Mouse (Mus musculus) kidney, adult 2 months (tissue): ENCODE results near the gene Arl13b. TPM values are rescaled to one million over a fixed set of nuclear protein-coding genes. Genes with fewer than 3 reads are reported as not detected.

Experiments
- DNase-seq: peaks from one replicate; pipeline ENCODE4 v3.0.0; 2021
- H3K27ac ChIP-seq: fragments of 200-500 bp; 2 replicates; pipeline ENCODE4 v1.5.1; 2012; ENCODE audit warnings: low read depth, low read length, control low read depth, inconsistent platforms; ENCODE audit not compliant: insufficient read depth
- H3K27me3 ChIP-seq: fragments of 200-500 bp; replicated peaks from 2 replicates; pipeline ENCODE4 v1.6.1; 2012; ENCODE audit warnings: mild to moderate bottlenecking, moderate library complexity, low read length, inconsistent platforms; ENCODE audit not compliant: control insufficient read depth, insufficient read depth
- H3K36me3 ChIP-seq: fragments of 200-500 bp; 2 replicates; pipeline ENCODE4 v1.6.1; 2012; ENCODE audit warnings: mild to moderate bottlenecking, moderate library complexity, low read length, inconsistent platforms; ENCODE audit not compliant: control insufficient read depth, insufficient read depth
- H3K4me1 ChIP-seq: fragments of 200-500 bp; 2 replicates; pipeline ENCODE4 v1.6.1; 2011; ENCODE audit warnings: low read length; ENCODE audit not compliant: control insufficient read depth, insufficient read depth
- H3K4me3 ChIP-seq: fragments of 200-500 bp; 2 replicates; pipeline ENCODE4 v1.5.1; 2011; ENCODE audit warnings: mild to moderate bottlenecking, low read depth, low read length, control low read depth; ENCODE audit not compliant: insufficient read depth
- CTCF ChIP-seq: fragments of 200-500 bp; conservative IDR thresholded peaks from 2 replicates; pipeline ENCODE4 v1.5.1; 2011; ENCODE audit warnings: low read depth, mild to moderate bottlenecking, control low read depth, low read length, moderate library complexity, mixed read lengths; ENCODE audit not compliant: insufficient read depth, insufficient read length
- POLR2A ChIP-seq: fragments of 200-500 bp; IDR thresholded peaks from one replicate; pipeline ENCODE4 v1.6.1; 2011; ENCODE audit warnings: low read depth, low read length, control low read depth
- WGBS: fragments of 180-500 bp; shearing (Covaris S2); methylation state at CpG from one replicate; pipeline ENCODE4 v1.1.7; 2018; 5-methylcytosine and 5-hydroxymethylcytosine counted together
- polyA plus RNA-seq: library from polyadenylated mRNA; depleted of rRNA; stranded (reverse); fragments of >200 nt; gene quantifications from 2 replicates; pipeline ENCODE4 v1.2.3, GENCODE M21; 2012

The Arl13b gene
- polyA plus RNA-seq, 1 experiment: 2.5 TPM

DNA sequence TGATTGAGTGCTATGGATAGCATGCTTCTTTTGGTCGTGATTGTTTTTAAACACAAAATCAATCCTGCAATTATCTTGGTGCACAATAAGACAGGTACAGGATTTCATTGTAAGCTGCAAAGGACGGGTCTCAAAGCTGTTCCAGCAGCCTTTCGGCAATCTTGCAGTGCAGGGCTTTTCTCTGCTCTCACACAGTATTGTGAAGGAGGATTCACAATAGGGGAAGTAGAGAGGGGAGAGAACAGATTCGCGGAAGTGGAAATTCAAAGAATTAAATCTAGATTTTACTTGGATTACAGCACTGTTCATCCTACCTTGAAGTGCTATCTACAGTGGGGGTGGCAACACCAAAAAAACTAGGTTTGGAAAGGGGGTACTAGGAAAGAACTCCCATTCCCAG is 33.0 kb downstream of the Arl13b start:
- WGBS: 91% methylated on average over 5 of the region's 5 CpGs
- H3K4me1 ChIP-seq: no peaks in the 10 kb centered on the region
- no peak for TF ChIP-seq CTCF
- TF ChIP-seq POLR2A: no peak
- H3K27me3 ChIP-seq: no peaks in the 10 kb centered on the region
- H3K4me3 ChIP-seq: no peak overlapping the region
- H3K36me3 ChIP-seq: no peaks in the 10 kb centered on the region
- no peak overlapping the region for H3K27ac ChIP-seq
- no peak for DNase-seq

DNA sequence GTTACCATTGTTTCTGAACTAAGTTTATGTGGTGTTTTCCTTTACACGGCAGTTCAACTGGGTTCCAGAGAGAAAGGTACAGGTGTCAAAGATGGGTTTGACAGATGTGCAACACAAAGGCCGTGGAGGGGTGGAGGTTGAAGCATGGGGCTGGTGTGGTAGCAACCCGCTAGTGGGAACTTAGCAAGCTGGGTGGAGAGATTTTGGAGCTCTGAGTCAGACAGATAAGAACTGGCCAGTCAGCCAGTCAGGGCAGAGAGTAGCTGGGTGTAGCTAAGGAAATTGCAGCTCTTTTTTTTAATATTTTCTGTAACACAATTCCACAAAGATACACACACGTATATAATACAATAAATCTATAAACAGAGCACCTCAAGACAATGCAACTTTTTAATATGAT is 36.0 kb downstream of the Arl13b start:
- no peaks in the 10 kb centered on the region for H3K36me3 ChIP-seq
- no peak overlapping the region for H3K4me3 ChIP-seq
- H3K27me3 ChIP-seq: no peaks in the 10 kb centered on the region
- 88% methylated on average over 4 of the region's 4 CpGs for WGBS
- no peak overlapping the region for H3K27ac ChIP-seq
- H3K4me1 ChIP-seq: no peaks in the 10 kb centered on the region
- no peak for DNase-seq
- no peak for TF ChIP-seq CTCF
- TF ChIP-seq POLR2A: no peak

DNA sequence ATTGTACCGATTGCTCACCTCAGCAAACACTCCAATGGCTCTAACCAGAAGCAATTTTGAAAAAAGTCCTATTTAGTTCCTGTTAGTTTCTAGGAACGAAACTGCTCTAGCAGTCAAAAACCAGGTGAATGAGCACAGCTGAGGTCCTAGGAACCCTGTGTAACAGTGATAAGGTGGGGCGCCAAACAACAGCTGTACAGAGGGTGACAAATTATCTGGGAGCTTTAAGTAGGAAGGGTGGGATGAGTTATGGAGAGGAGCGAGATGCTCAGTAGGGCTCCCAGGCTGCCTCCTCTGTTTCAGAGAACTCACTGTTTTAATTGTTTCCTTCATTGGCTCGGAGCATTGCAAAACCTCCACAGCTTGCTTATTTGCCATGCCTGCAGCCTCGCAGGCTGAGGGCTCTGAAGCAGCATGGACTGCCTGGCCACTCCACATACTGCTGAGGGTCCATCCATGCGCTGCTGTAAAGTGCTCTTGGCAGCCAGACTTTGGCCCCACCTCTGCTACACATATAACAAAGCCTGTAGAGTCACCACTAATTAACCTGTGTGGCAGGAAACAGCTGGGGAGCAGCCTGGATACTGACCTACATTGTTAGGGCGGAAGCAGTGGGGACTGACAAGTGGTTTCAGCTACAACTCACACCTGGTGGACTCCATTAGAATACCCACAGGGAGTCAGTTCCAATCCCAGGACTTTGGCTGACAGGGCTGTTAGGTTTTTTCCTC is 39.4 kb downstream of the Arl13b start:
- WGBS: 62% methylated on average over 8 of the region's 8 CpGs
- no peaks in the 10 kb centered on the region for H3K27me3 ChIP-seq
- no peak for TF ChIP-seq POLR2A
- no peak for TF ChIP-seq CTCF
- H3K27ac ChIP-seq: no peak overlapping the region
- H3K4me1 ChIP-seq: no peaks in the 10 kb centered on the region
- H3K4me3 ChIP-seq: no peak overlapping the region
- no peak for DNase-seq
- no peaks in the 10 kb centered on the region for H3K36me3 ChIP-seq

DNA sequence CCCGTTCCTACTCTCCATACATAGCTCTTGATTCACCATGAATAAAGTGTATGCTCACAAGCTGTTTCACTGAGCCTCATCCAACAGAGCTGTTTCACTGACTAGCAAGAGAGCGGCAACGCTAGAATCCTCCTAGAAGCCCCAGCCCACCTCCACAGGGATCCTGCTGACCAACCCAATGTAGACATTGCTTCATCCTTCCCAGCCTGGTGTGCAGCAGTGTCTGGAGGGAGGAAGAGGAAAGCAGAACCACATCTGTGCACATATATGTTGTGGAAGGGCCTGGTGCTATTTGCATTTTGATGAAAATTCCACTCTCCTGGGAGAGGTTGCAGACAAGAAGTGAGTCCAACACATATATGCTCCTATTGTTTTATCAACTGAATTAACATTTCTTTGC is 42.2 kb downstream of the Arl13b start:
- no peak for TF ChIP-seq POLR2A
- TF ChIP-seq CTCF: no peak
- H3K27ac ChIP-seq: no peak overlapping the region
- H3K4me3 ChIP-seq: no peak overlapping the region
- no peaks in the 10 kb centered on the region for H3K4me1 ChIP-seq
- 97% methylated on average over 3 of the region's 3 CpGs for WGBS
- no peaks in the 10 kb centered on the region for H3K36me3 ChIP-seq
- no peak for DNase-seq
- H3K27me3 ChIP-seq: no peaks in the 10 kb centered on the region

DNA sequence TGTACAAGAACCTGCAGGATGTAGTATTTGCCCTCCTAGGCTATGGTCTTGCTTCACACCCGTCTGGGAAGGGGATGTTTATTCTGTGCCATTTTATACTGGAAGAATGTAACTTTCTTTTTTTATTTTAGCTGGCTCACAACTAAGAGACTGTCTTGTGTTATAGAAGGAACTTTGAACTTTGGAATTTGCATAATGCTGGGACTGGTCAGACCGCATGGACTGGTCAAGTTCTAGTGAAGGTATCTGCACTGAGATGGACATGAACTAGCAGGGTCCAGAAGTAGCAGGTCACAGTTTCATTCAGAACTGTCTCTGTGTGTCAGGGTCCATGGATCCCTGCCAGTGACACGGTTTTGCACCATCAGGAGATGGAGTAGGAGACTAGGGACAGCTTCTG is 47.0 kb downstream of the Arl13b start:
- no peaks in the 10 kb centered on the region for H3K36me3 ChIP-seq
- DNase-seq: no peak
- H3K4me1 ChIP-seq: no peaks in the 10 kb centered on the region
- no peak overlapping the region for H3K27ac ChIP-seq
- no peaks in the 10 kb centered on the region for H3K27me3 ChIP-seq
- no peak overlapping the region for H3K4me3 ChIP-seq
- WGBS: 65% methylated on average over 3 of the region's 3 CpGs
- TF ChIP-seq CTCF: no peak
- TF ChIP-seq POLR2A: no peak

DNA sequence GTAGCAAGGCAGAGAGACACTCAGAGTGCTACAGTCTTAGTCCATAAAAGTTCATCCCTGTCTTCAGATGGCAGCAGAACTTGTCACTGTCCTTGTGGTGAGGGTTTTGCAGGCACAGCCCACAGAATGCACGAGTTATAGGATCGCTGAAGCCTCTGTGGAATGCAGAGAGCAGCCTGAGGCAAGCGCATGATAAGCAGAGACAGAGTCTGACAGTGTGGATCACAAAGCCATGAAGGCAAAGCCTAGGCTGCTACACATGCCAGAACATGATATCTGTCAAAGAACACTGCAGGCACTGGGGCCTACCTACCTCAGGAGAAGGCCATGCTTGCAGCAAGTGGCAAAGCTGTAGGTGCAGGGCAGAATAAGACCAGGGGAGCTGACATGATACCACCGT is 47.4 kb downstream of the Arl13b start:
- WGBS: 84% methylated on average over 4 of the region's 4 CpGs
- H3K36me3 ChIP-seq: no peaks in the 10 kb centered on the region
- TF ChIP-seq POLR2A (no peak), CTCF (no peak)
- H3K27ac ChIP-seq: no peak overlapping the region
- H3K4me3 ChIP-seq: no peak overlapping the region
- H3K4me1 ChIP-seq: no peaks in the 10 kb centered on the region
- no peak for DNase-seq
- no peaks in the 10 kb centered on the region for H3K27me3 ChIP-seq

DNA sequence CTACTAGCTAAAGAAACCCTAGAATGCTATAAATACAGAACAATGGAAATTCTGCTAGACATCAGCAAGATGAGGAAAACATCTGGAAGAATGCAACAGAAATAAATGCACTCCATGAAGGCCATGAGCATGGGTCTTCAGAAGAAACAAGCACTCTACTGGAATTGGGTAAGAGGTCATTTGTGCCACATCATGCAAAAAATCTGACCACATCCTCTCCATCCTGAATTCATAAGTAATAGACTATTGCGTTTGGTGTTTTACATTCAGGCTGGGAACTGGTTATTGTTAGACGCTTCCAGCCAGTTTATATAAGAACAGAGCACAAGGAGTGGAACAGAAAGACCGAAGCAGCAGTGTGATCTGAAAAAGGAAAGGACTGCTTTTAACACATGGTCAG is 48.0 kb downstream of the Arl13b start:
- Histone ChIP-seq H3K4me3 (no peak overlapping the region), H3K4me1 (no peaks in the 10 kb centered on the region), H3K27ac (no peak overlapping the region), H3K36me3 (no peaks in the 10 kb centered on the region), H3K27me3 (no peaks in the 10 kb centered on the region)
- TF ChIP-seq POLR2A: no peak
- no peak for TF ChIP-seq CTCF
- 91% methylated on average over 3 of the region's 3 CpGs for WGBS
- DNase-seq: no peak
